25 mouse cellular contexts compared by ENCODE assay signal in the genomic region with DNA sequence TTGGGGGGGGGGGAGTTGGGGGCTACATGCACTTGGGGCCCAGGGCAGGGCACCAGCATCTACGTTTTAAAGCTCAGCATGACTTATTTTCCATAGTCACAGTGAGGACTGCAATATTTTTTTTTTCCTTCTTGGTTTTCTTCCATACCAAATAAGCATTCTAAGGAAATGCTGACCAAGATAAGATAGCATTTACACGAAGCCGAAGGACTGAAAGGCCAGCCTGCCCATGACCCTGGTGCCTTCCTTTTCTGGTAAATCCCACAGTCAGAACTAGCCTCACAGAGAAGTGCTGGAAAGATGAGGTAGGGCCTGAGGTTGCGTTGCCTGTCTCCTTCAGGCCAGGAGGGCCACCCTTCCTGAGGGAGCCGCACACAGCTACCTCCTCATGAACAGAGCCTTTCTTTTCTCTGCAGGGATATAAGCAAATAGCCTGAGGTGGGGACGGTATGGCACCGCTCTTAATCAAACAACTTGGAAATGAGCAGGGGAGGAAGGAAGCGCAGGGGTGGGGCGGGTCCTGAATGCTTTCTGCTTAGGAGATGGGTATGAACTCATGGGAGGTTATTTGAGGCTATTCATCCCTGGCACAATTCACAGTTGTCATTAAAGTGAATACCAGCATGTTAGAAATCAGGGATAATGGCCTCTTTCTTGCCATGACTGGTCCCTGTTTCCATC. TPM values are rescaled to one million over a fixed set of nuclear protein-coding genes. Genes with fewer than 3 reads are reported as not detected.
DNase-seq lines count a peak whose midpoint lies in the region; ATAC-seq and TF ChIP-seq lines count a peak whose summit lies in the region.
"Had no signal": no experiment of that assay in that cellular context is flagged by ENCODE, and none has a peak within 500 bp of the region (broad histone marks: within the 10 kb centered on the region; RNA-seq: fewer than 3 reads in every experiment).

No protein-coding gene starts in this region.

- WGBS in liver, adult 2 months = 80% methylated on average over 9 of the region's 9 CpGs
- WGBS in liver, embryonic 12.5 days (ENCODE audit: insufficient replicate concordance) = 43% methylated on average over 9 of the region's 9 CpGs
- 57% methylated on average over 9 of the region's 9 CpGs for WGBS in lung, embryonic 16.5 days

- intact Hi-C loops in gastrocnemius, adult 2 months (cut with DNase I) = no loop called here
- intact Hi-C loops in gastrocnemius, postnatal 14 days (cut with DNase I; ENCODE audit: low total_unique reads) = no loop called here

- no peaks in the 10 kb centered on the region for H3K27me3 ChIP-seq in liver, adult 2 months (ENCODE audit: control insufficient read depth, insufficient read depth, low read length)
- no peaks in the 10 kb centered on the region for H3K27me3 ChIP-seq in liver, embryonic 12.5 days (replicated peaks)
- H3K27me3 ChIP-seq in lung, embryonic 16.5 days (ENCODE audit: control insufficient read depth, insufficient read depth, low read depth, low read length) = no peaks in the 10 kb centered on the region
- H3K27me3 ChIP-seq: embryonic facial prominence, embryonic 15.5 days; limb, embryonic 15.5 days; neural tube, embryonic 13.5 days; stomach, embryonic 15.5 days had no signal

- no peaks in the 10 kb centered on the region for H3K9me3 ChIP-seq in liver, embryonic 12.5 days (replicated peaks)
- no peaks in the 10 kb centered on the region for H3K9me3 ChIP-seq in lung, embryonic 16.5 days (ENCODE audit: control insufficient read depth, low read length)
- H3K9me3 ChIP-seq: embryonic facial prominence, embryonic 15.5 days; limb, embryonic 15.5 days; neural tube, embryonic 13.5 days; stomach, embryonic 15.5 days had no signal

- H3K4me3 ChIP-seq in gastrocnemius, adult 2 months = no peak overlapping the region
- H3K4me3 ChIP-seq in liver, adult 2 months (ENCODE audit: insufficient read depth, low read depth, low read length) = no peak overlapping the region
- H3K4me3 ChIP-seq in liver, embryonic 12.5 days = no peak overlapping the region
- no peak overlapping the region for H3K4me3 ChIP-seq in lung, embryonic 16.5 days (ENCODE audit: low read length)
- H3K4me3 ChIP-seq: embryonic facial prominence, embryonic 15.5 days; limb, embryonic 15.5 days; myocyte; neural tube, embryonic 13.5 days; stomach, embryonic 15.5 days had no signal

- no peak overlapping the region for H3K9ac ChIP-seq in liver, adult 2 months (ENCODE audit: low read depth, low read length)
- no peak overlapping the region for H3K9ac ChIP-seq in liver, embryonic 12.5 days
- H3K9ac ChIP-seq in lung, embryonic 16.5 days (ENCODE audit: low read length) = no peak overlapping the region
- H3K9ac ChIP-seq: embryonic facial prominence, embryonic 15.5 days; limb, embryonic 15.5 days; lung, embryonic 14.5 days; neural tube, embryonic 13.5 days; stomach, embryonic 15.5 days had no signal

- peak overlapping the region; percentile 59 for H3K27ac ChIP-seq in gastrocnemius, adult 2 months
- H3K27ac ChIP-seq in liver, adult 2 months (replicated peaks; ENCODE audit: insufficient read depth, low read depth, low read length) = peak overlapping the region; percentile 82
- no peak overlapping the region for H3K27ac ChIP-seq in liver, embryonic 12.5 days
- H3K27ac ChIP-seq in lung, embryonic 16.5 days (ENCODE audit: low read length) = no peak overlapping the region
- H3K27ac ChIP-seq: embryonic facial prominence, embryonic 15.5 days; limb, embryonic 15.5 days; neural tube, embryonic 13.5 days; stomach, embryonic 15.5 days had no signal

- H3K4me1 ChIP-seq in liver, adult 2 months (ENCODE audit: control insufficient read depth, insufficient read depth, low read length) = no peaks in the 10 kb centered on the region
- H3K4me1 ChIP-seq in liver, embryonic 12.5 days = 0 out of 2 replicates have a peak, but pooled peaks cover 3% of the 10 kb centered on the region
- H3K4me1 ChIP-seq in lung, embryonic 16.5 days (replicated peaks; ENCODE audit: control insufficient read depth, insufficient read depth, low read length) = 0 out of 2 replicates have a peak, but pooled peaks cover 4% of the 10 kb centered on the region
- H3K4me1 ChIP-seq: embryonic facial prominence, embryonic 15.5 days; neural tube, embryonic 13.5 days; stomach, embryonic 15.5 days had no signal

- H3K36me3 ChIP-seq in liver, adult 2 months (ENCODE audit: control insufficient read depth, insufficient read depth, low read length) = no peaks in the 10 kb centered on the region
- no peaks in the 10 kb centered on the region for H3K36me3 ChIP-seq in liver, embryonic 12.5 days
- H3K36me3 ChIP-seq in lung, embryonic 16.5 days (ENCODE audit: control insufficient read depth, insufficient read depth, low read length) = no peaks in the 10 kb centered on the region
- H3K36me3 ChIP-seq: embryonic facial prominence, embryonic 15.5 days; limb, embryonic 15.5 days; neural tube, embryonic 13.5 days; stomach, embryonic 15.5 days had no signal

- no peak for TF ChIP-seq CTCF in gastrocnemius, adult 2 months (IDR thresholded peaks at IDR 0.05)
- no peak for TF ChIP-seq CTCF in liver, adult 2 months (IDR thresholded peaks at IDR 0.05; ENCODE audit: low read depth, low read length)

- ATAC-seq in liver, embryonic 12.5 days = no peak
- ATAC-seq in lung, embryonic 16.5 days (ENCODE audit: low read depth) = peak; percentile 43; the same call in 1 of the 2 replicates
- ATAC-seq: forebrain, embryonic 14.5 days; midbrain, embryonic 16.5 days had no signal

- no peaks in the 10 kb centered on the region for H3K79me2 ChIP-seq in liver, adult 2 months (ENCODE audit: control insufficient read depth, insufficient read depth, low read length)

- H3K4me2 ChIP-seq in liver, embryonic 12.5 days = no peak overlapping the region
- no peak overlapping the region for H3K4me2 ChIP-seq in lung, embryonic 16.5 days (ENCODE audit: low read depth, low read length)
- H3K4me2 ChIP-seq: embryonic facial prominence, embryonic 15.5 days; limb, embryonic 15.5 days; lung, embryonic 14.5 days; neural tube, embryonic 13.5 days; stomach, embryonic 15.5 days had no signal

- no peak for TF ChIP-seq POLR2A in liver, adult 2 months (IDR thresholded peaks at IDR 0.05; ENCODE audit: extremely low read depth, insufficient read depth, low read length)

- no peak for DNase-seq in gastrocnemius, adult 2 months
- DNase-seq in gastrocnemius, postnatal 14 days = no peak
- no peak for DNase-seq in liver, adult 2 months (ENCODE audit: extremely low read depth, low read depth, low spot score)
- peak; percentile 32 to 59 for DNase-seq in lung, postnatal 4 days
- no peak for DNase-seq in urinary bladder, postnatal 4 days (ENCODE audit: low spot score in 2 of 2)
- no peak for DNase-seq in thymus, postnatal 10 days (ENCODE audit: low spot score in 2 of 2)
- DNase-seq: adrenal gland, postnatal 36 days; cerebellum, adult 11 months; cerebellum, adult 9-11 months; gastrocnemius, postnatal 36 days; kidney, adult 11 months; left cerebral cortex, postnatal 4 days; lung, embryonic 14.5 days; right cerebral cortex, adult 18-20 months; thymus, adult 18-20 months; thymus, postnatal 4 days had no signal

RNA-seq across cellular contexts. Expression of a gene that starts 14.7 kb away (rescaled TPM):
- 10 to 100 TPM; 12.1 to 19.8 TPM for total RNA-seq in gastrocnemius, adult 2 months (2021)
- total RNA-seq in gastrocnemius, postnatal 14 days (2021) = 10 to 100 TPM; 13.6 to 15.8 TPM
- total RNA-seq in liver, adult 2 months (2014; rRNA removed) = 16.9 and 21.6 TPM in 2 replicates
- polyA plus RNA-seq in liver, adult 2 months (2012; rRNA removed) = 7.4 and 8.7 TPM in 2 replicates
- polyA plus RNA-seq in liver, embryonic 12.5 days (2016; fragmentation: Nextera tagmentation; extraction: Ambion mirVana) = 8.1 TPM in 2 replicates
- 22.3 and 24.9 TPM in 2 replicates for polyA plus RNA-seq in lung, embryonic 16.5 days (2015; fragmentation: Nextera tagmentation; extraction: Ambion mirVana)

RNA-seq across cellular contexts. Expression of a gene that starts 46.7 kb away (rescaled TPM):
- 1 to 10 TPM; 4.3 to 8.2 TPM for total RNA-seq in gastrocnemius, adult 2 months (2021)
- 1 to 10 TPM; 5.2 to 5.3 TPM for total RNA-seq in gastrocnemius, postnatal 14 days (2021)
- total RNA-seq in liver, adult 2 months (2014; rRNA removed) = 0.74 and 1.0 TPM in 2 replicates
- polyA plus RNA-seq in liver, adult 2 months (2012; rRNA removed) = 0.61 and 1.0 TPM in 2 replicates
- polyA plus RNA-seq in liver, embryonic 12.5 days (2016; fragmentation: Nextera tagmentation; extraction: Ambion mirVana) = 0.18 and 0.54 TPM in 2 replicates
- polyA plus RNA-seq in lung, embryonic 16.5 days (2015; fragmentation: Nextera tagmentation; extraction: Ambion mirVana) = 0.89 and 1.2 TPM in 2 replicates

RNA-seq across cellular contexts. Expression of a gene that starts 47.6 kb away (rescaled TPM):
- 100 to 1,000 TPM; 118 to 138 TPM for total RNA-seq in gastrocnemius, adult 2 months (2021)
- 100 to 1,000 TPM; 133 to 137 TPM for total RNA-seq in gastrocnemius, postnatal 14 days (2021)
- total RNA-seq in liver, adult 2 months (2014; rRNA removed) = 50.3 and 55.5 TPM in 2 replicates
- polyA plus RNA-seq in liver, adult 2 months (2012; rRNA removed) = 48.9 and 55.5 TPM in 2 replicates
- polyA plus RNA-seq in liver, embryonic 12.5 days (2016; fragmentation: Nextera tagmentation; extraction: Ambion mirVana) = 169 and 175 TPM in 2 replicates
- polyA plus RNA-seq in lung, embryonic 16.5 days (2015; fragmentation: Nextera tagmentation; extraction: Ambion mirVana) = 130 and 132 TPM in 2 replicates

Comparison
In these comparisons a context has a peak if more than half of its experiments do, and no peak if none do; other contexts are left out.
1. H3K27ac ChIP-seq: peak in gastrocnemius, adult 2 months (single experiment) and liver, adult 2 months (single experiment); none in liver, embryonic 12.5 days (single experiment) and lung, embryonic 16.5 days (single experiment).
2. DNase-seq: peak in lung, postnatal 4 days (2 of 2); none in gastrocnemius, adult 2 months (single experiment), gastrocnemius, postnatal 14 days (single experiment), liver, adult 2 months (single experiment), urinary bladder, postnatal 4 days (0 of 2) and thymus, postnatal 10 days (0 of 2).